ENCODE assay signal across 25 mouse cellular contexts in genomic region chr5:37770870-37771269, GRCm38 (mm10). TPM values are rescaled to one million over a fixed set of nuclear protein-coding genes. Genes with fewer than 3 reads are reported as not detected.
DNase-seq lines count a peak whose midpoint lies in the region; ATAC-seq lines count a peak whose summit lies in the region.
"Had no signal": no experiment of that assay in that cellular context is flagged by ENCODE, and none has a peak within 500 bp of the region (broad histone marks: within the 10 kb centered on the region; RNA-seq: fewer than 3 reads in every experiment).

No protein-coding gene starts in this region.

- H3K4me1 ChIP-seq in embryonic facial prominence, embryonic 13.5 days: peaks cover 64% of the 10 kb centered on the region
- H3K4me1 ChIP-seq in limb, embryonic 10.5 days: peaks cover 30% of the 10 kb centered on the region
- no peaks in the 10 kb centered on the region for H3K4me1 ChIP-seq in liver, embryonic 12.5 days

- no peak overlapping the region for H3K9ac ChIP-seq in embryonic facial prominence, embryonic 13.5 days
- no peak overlapping the region for H3K9ac ChIP-seq in liver, embryonic 12.5 days
- H3K9ac ChIP-seq: forebrain, embryonic 13.5 days; forebrain, embryonic 15.5 days; forebrain, postnatal 0 days had no signal

- no peak overlapping the region for H3K4me2 ChIP-seq in embryonic facial prominence, embryonic 13.5 days
- no peak overlapping the region for H3K4me2 ChIP-seq in liver, embryonic 12.5 days
- H3K4me2 ChIP-seq: forebrain, embryonic 13.5 days; forebrain, embryonic 15.5 days had no signal

- no peaks in the 10 kb centered on the region for H3K36me3 ChIP-seq in embryonic facial prominence, embryonic 13.5 days
- no peaks in the 10 kb centered on the region for H3K36me3 ChIP-seq in limb, embryonic 10.5 days
- no peaks in the 10 kb centered on the region for H3K36me3 ChIP-seq in liver, embryonic 12.5 days
- H3K36me3 ChIP-seq: forebrain, embryonic 15.5 days; G1E had no signal

- no peaks in the 10 kb centered on the region for H3K27me3 ChIP-seq in embryonic facial prominence, embryonic 13.5 days
- no peaks in the 10 kb centered on the region for H3K27me3 ChIP-seq in limb, embryonic 10.5 days (ENCODE audit: low read depth, poor library complexity, severe bottlenecking)
- no peaks in the 10 kb centered on the region for H3K27me3 ChIP-seq in liver, embryonic 12.5 days (replicated peaks)

- H3K9me3 ChIP-seq in embryonic facial prominence, embryonic 13.5 days: 0 out of 2 replicates have a peak, but pooled peaks cover 4% of the 10 kb centered on the region
- no peaks in the 10 kb centered on the region for H3K9me3 ChIP-seq in limb, embryonic 10.5 days (replicated peaks)
- no peaks in the 10 kb centered on the region for H3K9me3 ChIP-seq in liver, embryonic 12.5 days (replicated peaks)
- H3K9me3 ChIP-seq: forebrain, embryonic 15.5 days had no signal

- WGBS in embryonic facial prominence, embryonic 13.5 days: 36% methylated on average over 6 of the region's 6 CpGs
- 59% methylated on average over 6 of the region's 6 CpGs for WGBS in limb, embryonic 10.5 days
- 66% methylated on average over 6 of the region's 6 CpGs for WGBS in liver, embryonic 12.5 days (ENCODE audit: insufficient replicate concordance)

- DNase-seq in heart, adult 11 months: peak; percentile 64
- no peak for DNase-seq in heart, postnatal 14 days
- no peak for DNase-seq in limb, embryonic 10.5 days (ENCODE audit: low spot score)
- no peak for DNase-seq in cerebellum, adult 18-20 months
- no peak for DNase-seq in adrenal gland, adult 2 months
- DNase-seq: adrenal gland, postnatal 10 days; adrenal gland, postnatal 25 days; B cell, adult 2 months; cerebellum, adult 11 months; cerebellum, adult 2 months; cerebellum, adult 9-11 months; cerebellum, postnatal 14 days; cerebellum, postnatal 36 days; embryo, embryonic 11 days; forebrain, postnatal 0 days had no signal

- peak overlapping the region; percentile 69 for H3K27ac ChIP-seq in embryonic facial prominence, embryonic 13.5 days
- peak overlapping the region; percentile 61 for H3K27ac ChIP-seq in limb, embryonic 10.5 days
- H3K27ac ChIP-seq in liver, embryonic 12.5 days: no peak overlapping the region
- H3K27ac ChIP-seq: forebrain, embryonic 13.5 days; forebrain, embryonic 15.5 days had no signal

- intact Hi-C loops in heart, postnatal 14 days (cut with DNase I): no loop called here

- ATAC-seq in embryonic facial prominence, embryonic 13.5 days (ENCODE audit: insufficient number of reproducible peaks, insufficient read depth, low FRiP score, low TSS enrichment, low read depth): no peak
- ATAC-seq in liver, embryonic 12.5 days: no peak
- ATAC-seq: activated CD4-positive, CD25-positive, alpha-beta regulatory T cell, adult 4 months; CD4-positive, CD25-positive, alpha-beta regulatory T cell, adult 4 months; forebrain, embryonic 13.5 days; forebrain, embryonic 15.5 days; forebrain, postnatal 0 days; Patski had no signal

- no peak overlapping the region for H3K4me3 ChIP-seq in embryonic facial prominence, embryonic 13.5 days
- H3K4me3 ChIP-seq in limb, embryonic 10.5 days: no peak overlapping the region
- no peak overlapping the region for H3K4me3 ChIP-seq in liver, embryonic 12.5 days
- H3K4me3 ChIP-seq: forebrain, embryonic 13.5 days; forebrain, embryonic 15.5 days had no signal

RNA-seq across cellular contexts. Expression of gene Cytl1, which starts 35.6 kb away (rescaled TPM):
- 10 to 100 TPM; 14.4 to 20.2 TPM for total RNA-seq in heart, postnatal 14 days (2021)
- polyA plus RNA-seq in embryonic facial prominence, embryonic 13.5 days (2015; fragmentation: Nextera tagmentation; extraction: Ambion mirVana): 39.9 and 74.9 TPM in 2 replicates
- polyA plus RNA-seq in limb, embryonic 10.5 days (2016; fragmentation: Nextera tagmentation; extraction: Ambion mirVana): 0.20 and 0.69 TPM in 2 replicates
- polyA plus RNA-seq in liver, embryonic 12.5 days (2016; fragmentation: Nextera tagmentation; extraction: Ambion mirVana): not detected in 2 replicates
- 1 to 10 TPM; 2.0 to 5.4 TPM for total RNA-seq in adrenal gland, adult 2 months (2021)
- 2.9 and 4.5 TPM in 2 replicates for polyA plus RNA-seq in adrenal gland, adult 2 months (2012; rRNA removed)
- total RNA-seq: CH12.LX; common myeloid progenitor, adult 5-6 weeks; G1E had no signal
- polyA plus RNA-seq: activated CD4-positive, CD25-positive, alpha-beta regulatory T cell, adult 4 months; CD4-positive, CD25-positive, alpha-beta regulatory T cell, adult 4 months; forebrain, embryonic 13.5 days; forebrain, embryonic 15.5 days; G1E; Patski had no signal

RNA-seq across cellular contexts. Expression of gene Msx1, which starts 53.5 kb away (rescaled TPM):
- total RNA-seq in heart, postnatal 14 days (2021): 1 to 10 TPM; 4.6 to 5.6 TPM
- 519 and 586 TPM in 2 replicates for polyA plus RNA-seq in embryonic facial prominence, embryonic 13.5 days (2015; fragmentation: Nextera tagmentation; extraction: Ambion mirVana)
- polyA plus RNA-seq in limb, embryonic 10.5 days (2016; fragmentation: Nextera tagmentation; extraction: Ambion mirVana): 360 and 372 TPM in 2 replicates
- 0.51 and 0.63 TPM in 2 replicates for polyA plus RNA-seq in liver, embryonic 12.5 days (2016; fragmentation: Nextera tagmentation; extraction: Ambion mirVana)
- 1 to 10 TPM; 1.4 to 2.3 TPM for total RNA-seq in adrenal gland, adult 2 months (2021)
- 4.5 and 5.2 TPM in 2 replicates for polyA plus RNA-seq in adrenal gland, adult 2 months (2012; rRNA removed)
- total RNA-seq: CH12.LX; common myeloid progenitor, adult 5-6 weeks; G1E had no signal
- polyA plus RNA-seq: CD4-positive, CD25-positive, alpha-beta regulatory T cell, adult 4 months; G1E had no signal

RNA-seq across cellular contexts. Expression of gene Stk32b, which starts 53.9 kb away (rescaled TPM):
- total RNA-seq in heart, postnatal 14 days (2021): under 1 TPM; 0.15 to 0.38 TPM
- polyA plus RNA-seq in embryonic facial prominence, embryonic 13.5 days (2015; fragmentation: Nextera tagmentation; extraction: Ambion mirVana): 5.5 and 10.9 TPM in 2 replicates
- polyA plus RNA-seq in limb, embryonic 10.5 days (2016; fragmentation: Nextera tagmentation; extraction: Ambion mirVana): 0.05 and 0.18 TPM in 2 replicates
- 0.17 and 0.25 TPM in 2 replicates for polyA plus RNA-seq in liver, embryonic 12.5 days (2016; fragmentation: Nextera tagmentation; extraction: Ambion mirVana)
- under 1 TPM; 0.21 to 0.29 TPM for total RNA-seq in adrenal gland, adult 2 months (2021)
- 0.18 and 0.44 TPM in 2 replicates for polyA plus RNA-seq in adrenal gland, adult 2 months (2012; rRNA removed)
- total RNA-seq: CH12.LX; common myeloid progenitor, adult 5-6 weeks had no signal
- polyA plus RNA-seq: activated CD4-positive, CD25-positive, alpha-beta regulatory T cell, adult 4 months; CD4-positive, CD25-positive, alpha-beta regulatory T cell, adult 4 months; G1E had no signal

Comparison
In these comparisons a context has a peak if more than half of its experiments do, and no peak if none do; other contexts are left out.
1. RNA of gene Msx1, which starts 53.5 kb away (polyA plus RNA-seq): 519 to 586 TPM in embryonic facial prominence, embryonic 13.5 days and 360 to 372 TPM in limb, embryonic 10.5 days; 4.5 to 5.2 TPM in adrenal gland, adult 2 months and 0.51 to 0.63 TPM in liver, embryonic 12.5 days; every median in the first group is over 10 times any median in the second.